Comparison of ENCODE assay signal across 14 mouse cellular contexts in genomic region chr8:125357759-125358158, GRCm38 (mm10).
"Had no signal": no experiment of that assay in that cellular context is flagged by ENCODE, and none has a peak within 500 bp of the region (broad histone marks: within the 10 kb centered on the region; RNA-seq: fewer than 3 reads in every experiment).

No protein-coding gene starts in this region.

- H3K4me2 ChIP-seq: liver, embryonic 13.5 days; midbrain, embryonic 11.5 days had no signal

- H3K4me1 ChIP-seq: liver, embryonic 13.5 days had no signal

- H3K36me3 ChIP-seq: liver, embryonic 13.5 days had no signal

- H3K9ac ChIP-seq: liver, embryonic 13.5 days had no signal

- H3K9me3 ChIP-seq: liver, embryonic 13.5 days had no signal

- H3K4me3 ChIP-seq: layer of hippocampus, adult 2 months; liver, embryonic 13.5 days had no signal

- DNase-seq: kidney, postnatal 25 days; layer of hippocampus, adult 9-11 months; liver, embryonic 13.5 days; lung, adult 2 months; lung, postnatal 14 days; lung, postnatal 4 days; midbrain, embryonic 14.5 days; thymus, adult 2 months; thymus, postnatal 14 days; thymus, postnatal 4 days had no signal

- H3K27ac ChIP-seq: kidney, postnatal 0 days; layer of hippocampus, adult 2 months; liver, embryonic 13.5 days; stomach, postnatal 0 days had no signal
